Mouse (Mus musculus) heart, adult 2 months (tissue): Measurements from ENCODE around the gene Robo1. TPM values are rescaled to one million over a fixed set of nuclear protein-coding genes. Genes with fewer than 3 reads are reported as not detected.

Experiments used
- DNase-seq, 2 experiments: peaks; one replicate each; pipeline ENCODE4 v3.0.0; 2021
- H3K27ac ChIP-seq: fragments of 200-600 bp; 2 replicates; pipeline ENCODE4 v1.8.1; 2022
- H3K27me3 ChIP-seq: fragments of 200-500 bp; 2 replicates; pipeline ENCODE4 v1.6.1; 2012; ENCODE audit warnings: mild to moderate bottlenecking, low read length, inconsistent platforms, mixed read lengths; ENCODE audit not compliant: control insufficient read depth, insufficient read depth
- H3K36me3 ChIP-seq: fragments of 200-500 bp; 2 replicates; pipeline ENCODE4 v1.6.1; 2012; ENCODE audit warnings: low read length, inconsistent platforms; ENCODE audit not compliant: control insufficient read depth, insufficient read depth
- H3K4me1 ChIP-seq: fragments of 200-500 bp; 2 replicates; pipeline ENCODE4 v1.6.1; 2011; ENCODE audit warnings: low read length; ENCODE audit not compliant: control insufficient read depth, insufficient read depth
- H3K4me3 ChIP-seq: fragments of 200-600 bp; 2 replicates; pipeline ENCODE4 v1.8.1; 2022
- H3K79me2 ChIP-seq: fragments of 200-500 bp; replicated peaks from 2 replicates; pipeline ENCODE4 v1.6.1; 2012; ENCODE audit warnings: mild to moderate bottlenecking, inconsistent platforms, low read length, moderate library complexity, mixed read lengths; ENCODE audit not compliant: control insufficient read depth, insufficient read depth
- H3K9ac ChIP-seq: fragments of 200-500 bp; 2 replicates; pipeline ENCODE4 v1.6.1; 2012; ENCODE audit warnings: low read depth, mild to moderate bottlenecking, control low read depth, inconsistent platforms, low read length, mixed read lengths
- CTCF ChIP-seq: fragments of 200-600 bp; IDR thresholded peaks from 2 replicates; pipeline ENCODE4 v1.8.1; 2022; ENCODE audit warnings: antibody characterized with exemption, mild to moderate bottlenecking, moderate library complexity
- EP300 ChIP-seq: fragments of 200-500 bp; IDR thresholded peaks from 2 replicates; pipeline ENCODE4 v1.6.1; 2011; ENCODE audit warnings: low read depth, low read length, control low read depth; ENCODE audit not compliant: insufficient read depth
- POLR2A ChIP-seq: fragments of 200-500 bp; IDR thresholded peaks from 2 replicates; pipeline ENCODE4 v1.6.1; 2011; ENCODE audit warnings: mild to moderate bottlenecking, low read depth, low read length, control low read depth; ENCODE audit not compliant: insufficient read depth
- WGBS: fragments of 180-500 bp; shearing (Covaris S2); methylation state at CpG from one replicate; pipeline ENCODE4 v1.1.7; 2018; 5-methylcytosine and 5-hydroxymethylcytosine counted together
- intact Hi-C: fragments of 180-260 bp; cut with DNase I; formaldehyde crosslinking; loops from one replicate; pipeline ENCODE4 v1.15.1; 2025
- polyA plus RNA-seq: library from polyadenylated mRNA; depleted of rRNA; stranded (reverse); fragments of >200 nt; gene quantifications from 2 replicates; pipeline ENCODE4 v1.2.3, GENCODE M21; 2012
- total RNA-seq, 2 experiments: library from RNA; stranded (reverse); gene quantifications; 2 replicates each; pipeline ENCODE4 v1.2.3; 2021

Robo1 gene
- total and polyA plus RNA-seq, 3 experiments, result 0.76 to 1.2 (median 1.1) TPM

DNA sequence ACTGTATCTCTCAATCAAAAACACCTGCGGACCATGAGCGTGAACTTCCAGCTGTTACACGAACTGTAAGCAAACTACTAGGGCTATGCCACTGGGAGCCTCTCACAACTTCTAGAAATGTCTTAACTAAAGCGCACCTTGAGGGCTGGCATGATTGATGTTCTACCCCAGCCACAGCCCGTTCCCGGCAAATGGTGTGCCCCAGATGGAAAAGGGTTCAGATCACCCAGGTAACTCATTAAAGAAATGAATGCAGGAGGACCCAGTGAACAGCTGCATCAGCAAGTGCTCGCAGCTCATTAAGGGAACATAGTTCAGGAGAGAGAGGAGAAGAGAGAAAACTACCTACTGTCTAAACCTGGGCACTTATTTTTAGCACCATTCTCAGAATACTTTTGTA, 759.7 kb downstream of the Robo1 start:
- DNase-seq, result no peak
- Histone ChIP-seq H3K4me1 (no peaks in the 10 kb centered on the region), H3K27me3 (no peaks in the 10 kb centered on the region), H3K79me2 (no peaks in the 10 kb centered on the region), H3K9ac (no peak overlapping the region), H3K36me3 (no peaks in the 10 kb centered on the region), H3K4me3 (no peak overlapping the region), H3K27ac (no peak overlapping the region)
- TF ChIP-seq CTCF (no peak), EP300 (no peak), POLR2A (no peak)
- intact Hi-C loops, result no loop called here
- WGBS, result 92% methylated on average over 7 of the region's 7 CpGs

DNA sequence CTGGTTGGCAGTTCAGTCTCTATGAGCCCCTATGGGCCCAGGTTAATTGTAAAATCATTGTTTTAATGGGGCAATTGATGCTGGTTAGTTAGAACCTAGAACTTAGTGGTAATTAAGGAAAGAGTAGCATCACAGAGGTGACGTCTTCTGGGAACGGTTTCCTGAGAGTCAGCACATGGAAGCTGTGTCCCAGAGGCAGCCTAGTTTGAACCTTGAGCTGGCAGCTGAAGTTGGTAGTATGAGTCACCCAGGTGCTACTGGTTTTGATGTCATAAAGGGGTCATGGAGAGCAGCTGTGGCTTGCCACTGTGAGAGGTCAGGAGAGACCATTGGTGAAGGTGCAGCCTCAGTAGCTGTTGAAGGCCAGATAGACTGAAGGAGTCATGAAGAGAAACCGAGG, 763.9 kb downstream of the Robo1 start:
- intact Hi-C loops, result no loop called here

DNA sequence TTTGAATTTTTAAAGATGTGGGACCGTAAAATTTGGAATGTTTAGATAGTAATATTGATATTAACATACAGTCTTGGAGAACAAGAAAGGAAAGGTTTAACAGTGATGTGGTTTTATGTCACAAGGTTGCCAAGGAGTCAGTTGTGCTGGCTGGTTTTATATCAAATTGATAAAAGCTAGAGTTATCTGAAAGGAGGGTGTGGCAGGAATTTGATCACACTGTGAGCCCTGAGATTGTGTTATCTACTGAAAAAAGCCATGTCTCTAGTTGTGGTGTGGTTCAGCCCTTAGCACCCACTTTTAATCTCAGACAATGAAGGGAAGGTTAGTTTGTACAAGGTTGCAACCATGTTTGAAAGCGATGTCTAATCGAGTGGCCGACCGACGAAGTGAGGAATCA, 764.8 kb downstream of the Robo1 start:
- 90% methylated on average over 6 of the region's 6 CpGs for WGBS
- Histone ChIP-seq H3K79me2 (no peaks in the 10 kb centered on the region), H3K27me3 (no peaks in the 10 kb centered on the region), H3K36me3 (no peaks in the 10 kb centered on the region), H3K4me1 (no peaks in the 10 kb centered on the region), H3K9ac (no peak overlapping the region), H3K4me3 (no peak overlapping the region), H3K27ac (no peak overlapping the region)
- intact Hi-C loops, result no loop called here
- no peak for DNase-seq
- no peak for TF ChIP-seq EP300

More for the DNA sequence above, 763.9 kb downstream of the Robo1 start:
- Histone ChIP-seq H3K79me2 (no peaks in the 10 kb centered on the region), H3K27ac (no peak overlapping the region), H3K4me1 (no peaks in the 10 kb centered on the region), H3K4me3 (no peak overlapping the region), H3K36me3 (no peaks in the 10 kb centered on the region), H3K27me3 (no peaks in the 10 kb centered on the region), H3K9ac (no peak overlapping the region)
- no peak for DNase-seq
- 89% methylated on average over 3 of the region's 3 CpGs for WGBS
- TF ChIP-seq EP300 (no peak), POLR2A (no peak), CTCF (no peak)

DNA sequence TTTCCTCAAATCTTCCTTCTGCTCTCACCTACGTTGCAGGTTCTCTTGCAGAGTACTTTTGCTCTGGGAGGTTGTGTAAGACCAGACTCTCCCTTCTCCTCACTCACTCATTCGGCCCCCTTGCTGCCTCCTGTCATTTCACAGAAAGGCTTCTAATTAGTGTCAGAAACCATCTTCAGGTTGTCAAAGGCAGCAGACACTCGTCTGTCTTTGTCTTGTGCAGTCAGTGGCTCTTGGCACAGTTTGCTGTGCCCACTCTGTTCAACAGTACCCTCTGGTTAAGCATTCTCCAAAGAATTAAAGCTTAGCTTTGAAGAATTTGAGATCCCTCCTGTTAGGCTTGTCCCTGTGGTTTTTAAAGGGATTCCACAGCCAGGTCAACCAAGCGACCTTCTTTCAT, 774.3 kb downstream of the Robo1 start:
- no peak overlapping the region for H3K4me3 ChIP-seq
- no peak for DNase-seq
- no peaks in the 10 kb centered on the region for H3K27me3 ChIP-seq
- no peak overlapping the region for H3K9ac ChIP-seq
- H3K27ac ChIP-seq, result no peak overlapping the region
- no peak for TF ChIP-seq POLR2A
- TF ChIP-seq EP300, result no peak
- no peak for TF ChIP-seq CTCF
- H3K79me2 ChIP-seq, result no peaks in the 10 kb centered on the region
- intact Hi-C loops, result no loop called here
- 75% methylated on average over 4 of the region's 4 CpGs for WGBS
- H3K36me3 ChIP-seq, result no peaks in the 10 kb centered on the region
- H3K4me1 ChIP-seq, result no peaks in the 10 kb centered on the region

DNA sequence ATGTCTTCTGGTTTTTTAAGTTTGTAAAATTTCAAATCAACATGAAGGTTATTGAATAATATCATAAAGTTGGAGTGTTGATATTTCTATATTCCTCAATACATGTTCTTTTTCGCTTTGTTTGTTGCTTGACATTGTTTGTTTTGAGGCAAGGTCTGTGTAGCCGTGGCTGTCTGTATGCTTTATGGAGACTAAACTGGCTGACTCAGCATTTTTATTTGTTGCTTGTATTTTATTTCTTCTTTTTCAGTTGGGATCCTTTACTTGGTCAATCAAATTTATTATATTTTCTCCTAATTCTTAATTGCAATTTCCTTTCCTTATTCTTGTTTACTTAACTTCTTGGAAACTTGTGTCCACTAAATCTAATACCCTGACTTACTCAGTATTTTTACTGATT, 775.0 kb downstream of the Robo1 start:
- TF ChIP-seq POLR2A (no peak), EP300 (no peak), CTCF (no peak)
- H3K27ac ChIP-seq, result no peak overlapping the region
- WGBS, result 88% methylated on average over 2 of the region's 2 CpGs
- no peaks in the 10 kb centered on the region for H3K4me1 ChIP-seq
- H3K36me3 ChIP-seq, result no peaks in the 10 kb centered on the region
- H3K27me3 ChIP-seq, result no peaks in the 10 kb centered on the region
- no peak for DNase-seq
- intact Hi-C loops, result no loop called here
- H3K79me2 ChIP-seq, result no peaks in the 10 kb centered on the region
- no peak overlapping the region for H3K4me3 ChIP-seq
- no peak overlapping the region for H3K9ac ChIP-seq
